Mouse (Mus musculus): ENCODE measurements at regions not wholly inside any gene's neighbourhood (a gene's known extent, or its start where the extent isn't known, plus 50 kb on each side); places are given as distances from the start of the nearest gene placed in this dataset.
"Not testable (repeated sequence)": the region's sequence is repeated elsewhere in the genome, so short reads cannot be mapped to it uniquely, and the experiment has no call there.

- TF ChIP-seq CTCF, EP300 (IDR thresholded peaks at IDR 0.05; ENCODE audit: low read depth): not testable (repeated sequence)
Observed at GRCm38 (mm10) chr7:138024021-138024420, 373.5 kb downstream of the Tcerg1l start.
